Mouse (Mus musculus) liver, adult 2 months (tissue): ENCODE data around the gene Med18.

Source experiments
- CTCF ChIP-seq: fragments of 200-500 bp; IDR thresholded peaks from 2 replicates; pipeline ENCODE4 v1.5.1; 2011; ENCODE audit warnings: low read depth, low read length, control low read depth
- POLR2A ChIP-seq: fragments of 200-500 bp; IDR thresholded peaks from 2 replicates; pipeline ENCODE4 v1.6.1; 2011; ENCODE audit warnings: low read length, control low read depth; ENCODE audit not compliant: insufficient read depth; ENCODE audit errors: extremely low read depth

DNA sequence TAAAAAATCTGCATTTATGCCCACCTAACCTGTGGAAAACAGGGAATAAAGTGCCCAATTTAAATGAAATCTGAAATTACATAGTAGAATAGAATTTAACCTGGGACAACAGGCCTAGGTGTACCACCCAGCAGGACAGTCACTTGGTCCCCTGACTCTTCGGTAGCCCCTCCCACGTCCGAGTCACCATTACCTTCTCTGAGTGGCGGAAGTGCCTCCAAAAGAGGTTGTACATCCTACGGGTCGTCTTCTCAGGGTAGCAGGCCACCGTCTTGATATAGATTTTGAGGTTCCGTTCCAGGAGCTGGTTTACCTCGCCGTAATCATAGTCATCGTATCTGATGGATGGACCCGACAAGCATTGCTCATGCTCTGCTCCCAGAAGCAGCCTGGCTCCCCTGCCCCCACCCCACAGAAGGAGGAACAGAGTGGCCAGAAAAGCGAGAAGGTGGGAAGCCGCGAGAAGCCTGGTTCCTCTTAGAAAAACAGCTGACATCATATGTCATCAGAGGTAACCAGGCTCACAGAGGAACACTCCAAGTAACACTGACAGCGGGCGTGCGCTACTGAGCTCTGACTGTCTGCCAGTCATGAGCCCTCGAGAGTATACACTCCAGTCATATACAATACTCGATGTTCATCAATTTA, 30.7 kb upstream of the Med18 start:
- TF ChIP-seq CTCF (no peak), POLR2A (no peak)
